Mouse (Mus musculus) liver, embryonic 12.5 days (tissue): ENCODE results near the gene Hoxa13. TPM values are rescaled to one million over a fixed set of nuclear protein-coding genes. Genes with fewer than 3 reads are reported as not detected.

Experiments
- ATAC-seq: fragments of 200-750 bp; cut with Nextera tagmentation; 2 replicates; pipeline ENCODE4 v1.8.0; 2017; ENCODE audit warnings: moderate number of reproducible peaks, mild to moderate bottlenecking, moderate library complexity
- H3K27ac ChIP-seq: fragments of 300-500 bp; sonication (generic); 2 replicates; pipeline ENCODE4 v1.5.1; 2016; ENCODE audit warnings: mild to moderate bottlenecking
- H3K27me3 ChIP-seq: fragments of 300-500 bp; sonication (generic); replicated peaks from 2 replicates; pipeline ENCODE4 v1.6.1; 2016; ENCODE audit warnings: mild to moderate bottlenecking, moderate library complexity
- H3K36me3 ChIP-seq: fragments of 300-500 bp; sonication (generic); 2 replicates; pipeline ENCODE4 v1.6.1; 2016; ENCODE audit warnings: mild to moderate bottlenecking, moderate library complexity
- H3K4me1 ChIP-seq: fragments of 300-500 bp; sonication (generic); 2 replicates; pipeline ENCODE4 v1.6.1; 2016
- H3K4me2 ChIP-seq: fragments of 300-500 bp; sonication (generic); 2 replicates; pipeline ENCODE4 v1.6.1; 2016; ENCODE audit warnings: mild to moderate bottlenecking, moderate library complexity
- H3K4me3 ChIP-seq: fragments of 300-500 bp; sonication (generic); 2 replicates; pipeline ENCODE4 v1.5.1; 2016; ENCODE audit warnings: mild to moderate bottlenecking, moderate library complexity
- H3K9ac ChIP-seq: fragments of 300-500 bp; sonication (generic); 2 replicates; pipeline ENCODE4 v1.6.1; 2016; ENCODE audit warnings: mild to moderate bottlenecking, moderate library complexity
- H3K9me3 ChIP-seq: fragments of 300-500 bp; sonication (generic); replicated peaks from 2 replicates; pipeline ENCODE4 v1.6.1; 2016; ENCODE audit warnings: mild to moderate bottlenecking, moderate library complexity
- WGBS: fragments of 180-500 bp; shearing (Covaris S2); methylation state at CpG from one replicate; pipeline ENCODE4 v1.1.7; 2016; ENCODE audit not compliant: insufficient replicate concordance; 5-methylcytosine and 5-hydroxymethylcytosine counted together
- polyA plus RNA-seq: library from polyadenylated mRNA; unstranded; fragments of >200 nt; fragmentation: Nextera tagmentation; extraction: Ambion mirVana; gene quantifications from 2 replicates; pipeline ENCODE4 v1.2.1, GENCODE M21; 2016

Gene Hoxa13
- polyA plus RNA-seq, 1 experiment from 2014 or later = not detected

GRCm38 (mm10) chr6:52237346-52238154 lies 23.1 kb downstream of the Hoxa13 start:
- Histone ChIP-seq H3K27me3 (peaks cover 99% of the 10 kb centered on the region), H3K4me2 (no peak overlapping the region)
- no peak for ATAC-seq

GRCm38 (mm10) chr6:52236806-52237205 lies 23.9 kb downstream of the Hoxa13 start:
- no peak overlapping the region for H3K4me3 ChIP-seq
- WGBS = 17% methylated on average over 3 of the region's 3 CpGs
- no peak overlapping the region for H3K4me2 ChIP-seq
- H3K9me3 ChIP-seq = no peaks in the 10 kb centered on the region
- no peak overlapping the region for H3K9ac ChIP-seq
- ATAC-seq = no peak
- H3K27me3 ChIP-seq = peaks cover 99% of the 10 kb centered on the region
- no peaks in the 10 kb centered on the region for H3K4me1 ChIP-seq
- no peak overlapping the region for H3K27ac ChIP-seq
- no peaks in the 10 kb centered on the region for H3K36me3 ChIP-seq

More at GRCm38 (mm10) chr6:52237346-52238154, 23.1 kb downstream of the Hoxa13 start:
- 14% methylated on average over 10 of the region's 10 CpGs for WGBS
- no peak overlapping the region for H3K27ac ChIP-seq
- H3K4me3 ChIP-seq = no peak overlapping the region
- no peaks in the 10 kb centered on the region for H3K4me1 ChIP-seq
- no peak overlapping the region for H3K9ac ChIP-seq
- H3K36me3 ChIP-seq = no peaks in the 10 kb centered on the region
- no peaks in the 10 kb centered on the region for H3K9me3 ChIP-seq

GRCm38 (mm10) chr6:52235866-52236265 lies 24.8 kb downstream of the Hoxa13 start:
- WGBS = 20% methylated on average over 6 of the region's 6 CpGs
- no peak for ATAC-seq
- H3K4me3 ChIP-seq = no peak overlapping the region
- H3K27ac ChIP-seq = no peak overlapping the region
- H3K4me1 ChIP-seq = no peaks in the 10 kb centered on the region
- peaks cover 98% of the 10 kb centered on the region for H3K27me3 ChIP-seq
- no peaks in the 10 kb centered on the region for H3K36me3 ChIP-seq
- H3K9me3 ChIP-seq = no peaks in the 10 kb centered on the region
- no peak overlapping the region for H3K4me2 ChIP-seq
- no peak overlapping the region for H3K9ac ChIP-seq

GRCm38 (mm10) chr6:52235267-52235666 lies 25.4 kb downstream of the Hoxa13 start:
- H3K27ac ChIP-seq = no peak overlapping the region
- no peak overlapping the region for H3K4me2 ChIP-seq
- no peaks in the 10 kb centered on the region for H3K4me1 ChIP-seq
- H3K9me3 ChIP-seq = no peaks in the 10 kb centered on the region
- H3K4me3 ChIP-seq = no peak overlapping the region
- no peak overlapping the region for H3K9ac ChIP-seq
- H3K36me3 ChIP-seq = no peaks in the 10 kb centered on the region
- peaks cover 98% of the 10 kb centered on the region for H3K27me3 ChIP-seq
- WGBS = 32% methylated on average over 9 of the region's 9 CpGs
- ATAC-seq = no peak

GRCm38 (mm10) chr6:52234428-52235140 lies 26.1 kb downstream of the Hoxa13 start:
- peaks cover 98% of the 10 kb centered on the region for H3K27me3 ChIP-seq
- H3K4me1 ChIP-seq = no peaks in the 10 kb centered on the region
- no peak overlapping the region for H3K9ac ChIP-seq
- H3K27ac ChIP-seq = no peak overlapping the region
- no peak overlapping the region for H3K4me3 ChIP-seq
- H3K9me3 ChIP-seq = no peaks in the 10 kb centered on the region
- no peaks in the 10 kb centered on the region for H3K36me3 ChIP-seq
- no peak for ATAC-seq
- WGBS = 4% methylated on average over 56 of the region's 68 CpGs
- H3K4me2 ChIP-seq = no peak overlapping the region

- Histone ChIP-seq H3K9me3 (no peaks in the 10 kb centered on the region), H3K36me3 (no peaks in the 10 kb centered on the region), H3K27me3 (peaks cover 99% of the 10 kb centered on the region), H3K27ac (no peak overlapping the region), H3K4me3 (no peak overlapping the region), H3K4me1 (no peaks in the 10 kb centered on the region), H3K9ac (no peak overlapping the region), H3K4me2 (peak overlapping the region; percentile 16; the same call in 1 of the 2 replicates)
- WGBS = 2% methylated on average over 68 of the region's 70 CpGs
- ATAC-seq = no peak
Observed at GRCm38 (mm10) chr6:52233546-52234427, 26.9 kb downstream of the Hoxa13 start.

GRCm38 (mm10) chr6:52232984-52233545 lies 27.6 kb downstream of the Hoxa13 start:
- H3K4me3 ChIP-seq = no peak overlapping the region
- H3K9ac ChIP-seq = no peak overlapping the region
- no peaks in the 10 kb centered on the region for H3K4me1 ChIP-seq
- no peaks in the 10 kb centered on the region for H3K36me3 ChIP-seq
- ATAC-seq = no peak
- WGBS = 3% methylated on average over 23 of the region's 23 CpGs
- H3K27me3 ChIP-seq = peaks cover 97% of the 10 kb centered on the region
- no peak overlapping the region; the same call in 1 of the 2 replicates for H3K4me2 ChIP-seq
- H3K9me3 ChIP-seq = no peaks in the 10 kb centered on the region
- H3K27ac ChIP-seq = no peak overlapping the region

- Histone ChIP-seq H3K4me1 (no peaks in the 10 kb centered on the region), H3K36me3 (no peaks in the 10 kb centered on the region), H3K9ac (no peak overlapping the region), H3K4me2 (no peak overlapping the region; the same call in 1 of the 2 replicates), H3K9me3 (no peaks in the 10 kb centered on the region), H3K27me3 (peaks cover 97% of the 10 kb centered on the region), H3K27ac (no peak overlapping the region), H3K4me3 (no peak overlapping the region)
- ATAC-seq = no peak
- WGBS = 2% methylated on average over 18 of the region's 18 CpGs
Observed at GRCm38 (mm10) chr6:52232568-52232965, 28.1 kb downstream of the Hoxa13 start.

GRCm38 (mm10) chr6:52231885-52232567 lies 28.7 kb downstream of the Hoxa13 start:
- H3K36me3 ChIP-seq = no peaks in the 10 kb centered on the region
- 3% methylated on average over 18 of the region's 18 CpGs for WGBS
- no peak overlapping the region for H3K4me3 ChIP-seq

GRCm38 (mm10) chr6:52230516-52231165 lies 30.0 kb downstream of the Hoxa13 start, which contains the start of gene Hoxa9:
Gene Hoxa9 (minus strand): TSS chr6:52231089.
- 2% methylated on average over 24 of the region's 36 CpGs for WGBS
- peaks cover 97% of the 10 kb centered on the region for H3K27me3 ChIP-seq
- H3K9me3 ChIP-seq = no peaks in the 10 kb centered on the region
- no peak within 1 kb of the TSS for H3K27ac ChIP-seq
- H3K9ac ChIP-seq = no peak within 1 kb of the TSS
- no peaks in the 10 kb centered on the region for H3K36me3 ChIP-seq
- no peaks in the 10 kb centered on the region for H3K4me1 ChIP-seq
- peak within 1 kb of the TSS; percentile 15 for H3K4me3 ChIP-seq
- no peak for ATAC-seq
- H3K4me2 ChIP-seq = peak within 1 kb of the TSS; percentile 14; the same call in 1 of the 2 replicates

More at GRCm38 (mm10) chr6:52231885-52232567, 28.7 kb downstream of the Hoxa13 start:
- Histone ChIP-seq H3K27ac (no peak overlapping the region), H3K4me2 (no peak overlapping the region), H3K27me3 (peaks cover 97% of the 10 kb centered on the region), H3K9me3 (no peaks in the 10 kb centered on the region), H3K9ac (no peak overlapping the region), H3K4me1 (no peaks in the 10 kb centered on the region)
- ATAC-seq = no peak
